Mouse (Mus musculus): ENCODE results near the gene Spice1.

GRCm38 (mm10) chr16:44331154-44331553 is 15.8 kb upstream of the Spice1 start:
- TF ChIP-seq CTCF (IDR thresholded peaks at IDR 0.05; ENCODE audit: low read depth, low read length) (no peak), GATA1 (IDR thresholded peaks at IDR 0.05; ENCODE audit: borderline replicate concordance, low read length) (no peak), POLR2AphosphoS5 (IDR thresholded peaks at IDR 0.05; ENCODE audit: insufficient replicate concordance, low read depth, low read length) (no peak), TAL1 (conservative IDR thresholded peaks at IDR 0.05; ENCODE audit: low read depth, low read length) (no peak), GATA2 (IDR thresholded peaks at IDR 0.05; ENCODE audit: borderline replicate concordance, low read depth, low read length) (no peak)

Measured in G1E (cell line).